Mouse (Mus musculus) limb, embryonic 15.5 days (tissue): ENCODE results near the gene Pi4k2a. TPM values are rescaled to one million over a fixed set of nuclear protein-coding genes. Genes with fewer than 3 reads are reported as not detected.

Experiments
- ATAC-seq: fragments of 200-750 bp; cut with Nextera tagmentation; 2 replicates; pipeline ENCODE4 v1.8.0; 2017; ENCODE audit warnings: low read depth, moderate TSS enrichment; ENCODE audit not compliant: insufficient number of reproducible peaks, low FRiP score, low TSS enrichment
- H3K27ac ChIP-seq: fragments of 300-500 bp; sonication (generic); 2 replicates; pipeline ENCODE4 v1.5.1; 2015; ENCODE audit warnings: moderate library complexity, mild to moderate bottlenecking, inconsistent platforms
- H3K27me3 ChIP-seq: fragments of 300-500 bp; sonication (generic); 2 replicates; pipeline ENCODE4 v1.6.1; 2015; ENCODE audit warnings: inconsistent platforms
- H3K36me3 ChIP-seq: fragments of 300-500 bp; sonication (generic); 2 replicates; pipeline ENCODE4 v1.6.1; 2015; ENCODE audit warnings: inconsistent platforms
- H3K4me1 ChIP-seq: fragments of 300-500 bp; sonication (generic); 2 replicates; pipeline ENCODE4 v1.6.1; 2015; ENCODE audit warnings: inconsistent platforms
- H3K4me2 ChIP-seq: fragments of 300-500 bp; sonication (generic); 2 replicates; pipeline ENCODE4 v1.6.1; 2015; ENCODE audit warnings: mild to moderate bottlenecking, inconsistent platforms
- H3K4me3 ChIP-seq: fragments of 300-500 bp; sonication (generic); 2 replicates; pipeline ENCODE4 v1.5.1; 2015; ENCODE audit warnings: mild to moderate bottlenecking, inconsistent platforms
- H3K9ac ChIP-seq: fragments of 300-500 bp; sonication (generic); 2 replicates; pipeline ENCODE4 v1.6.1; 2015; ENCODE audit warnings: inconsistent platforms
- H3K9me3 ChIP-seq: fragments of 300-500 bp; sonication (generic); 2 replicates; pipeline ENCODE4 v1.6.1; 2016; ENCODE audit warnings: inconsistent platforms
- WGBS: fragments of 180-500 bp; shearing (Covaris S2); methylation state at CpG from one replicate; pipeline ENCODE4 v1.1.7; 2015; 5-methylcytosine and 5-hydroxymethylcytosine counted together
- polyA plus RNA-seq: library from polyadenylated mRNA; unstranded; fragments of >200 nt; fragmentation: Nextera tagmentation; extraction: Ambion mirVana; gene quantifications from 2 replicates; pipeline ENCODE4 v1.2.1, GENCODE M21; 2015

Gene Pi4k2a
- polyA plus RNA-seq = 17.6 and 23.7 TPM in 2 replicates

DNA sequence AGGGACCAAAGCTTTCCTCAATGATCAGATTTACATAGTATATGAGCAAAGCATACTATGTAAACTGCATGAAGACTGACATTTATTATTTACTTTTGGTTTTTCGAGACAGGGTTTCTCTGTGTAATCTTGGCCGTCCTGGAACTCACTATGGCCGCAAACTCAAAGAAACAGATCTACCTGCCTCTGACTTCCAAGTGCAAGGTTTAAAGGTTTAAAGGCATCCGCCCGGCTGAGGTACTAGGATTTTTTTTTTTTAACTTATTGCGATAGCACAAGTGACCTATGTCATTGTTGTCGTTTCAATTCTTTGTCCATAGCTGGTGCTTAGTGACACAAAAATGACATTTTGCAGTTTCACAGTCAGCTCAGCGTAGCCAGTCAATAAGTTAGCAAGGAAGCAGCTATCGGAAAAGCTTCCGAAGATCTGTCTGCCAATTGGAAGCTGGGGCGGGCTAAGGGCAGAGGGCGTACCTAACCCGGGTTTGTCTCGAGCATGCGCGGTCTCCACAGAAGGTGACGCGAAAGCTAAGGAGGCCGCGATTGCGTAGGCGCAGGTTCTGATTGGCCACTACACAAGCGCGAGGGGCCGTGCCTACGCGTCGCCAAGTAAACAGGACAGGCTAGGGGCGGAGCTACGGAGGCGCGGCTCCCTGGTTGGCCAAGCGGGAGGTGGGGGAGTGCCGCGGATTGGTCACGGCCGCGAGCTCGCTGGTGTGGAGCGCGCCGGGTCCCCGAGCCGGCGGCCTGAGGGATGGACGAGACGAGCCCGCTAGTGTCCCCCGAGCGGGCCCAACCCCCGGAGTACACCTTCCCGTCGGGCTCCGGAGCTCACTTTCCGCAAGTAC lies at the start of gene Pi4k2a:
Gene Pi4k2a (plus strand): TSS at position 723 of the 848 bp plus-strand sequence.
- no peaks in the 10 kb centered on the region for H3K9me3 ChIP-seq
- ATAC-seq = peak; percentile 100
- H3K36me3 ChIP-seq = no peaks in the 10 kb centered on the region
- H3K4me3 ChIP-seq = peak within 1 kb of the TSS; percentile 96
- H3K4me2 ChIP-seq = peak within 1 kb of the TSS; percentile 70
- peaks cover 32% of the 10 kb centered on the region for H3K4me1 ChIP-seq
- peak within 1 kb of the TSS; percentile 87 for H3K9ac ChIP-seq
- H3K27me3 ChIP-seq = no peaks in the 10 kb centered on the region
- WGBS = under 1% methylated on average over 55 of the region's 55 CpGs
- peak within 1 kb of the TSS; percentile 94 for H3K27ac ChIP-seq

DNA sequence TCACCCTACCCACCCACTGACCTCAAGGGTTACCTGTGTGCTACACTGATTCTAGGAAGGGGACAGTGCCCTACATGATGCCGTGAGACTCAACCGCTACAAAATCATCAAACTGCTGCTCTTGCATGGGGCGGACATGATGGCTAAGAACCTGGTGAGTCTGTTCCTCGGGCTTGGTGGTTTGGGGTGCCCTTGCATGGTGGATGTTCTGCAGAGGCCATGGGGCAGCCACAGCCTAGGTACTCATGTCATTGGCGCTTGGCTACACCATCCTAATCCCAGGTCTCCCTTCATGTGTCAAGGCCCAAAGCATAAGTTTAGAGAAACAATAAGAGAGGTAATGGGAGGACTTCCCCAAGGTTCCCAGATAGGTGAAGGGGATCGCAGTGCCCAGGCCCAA lies 46.3 kb upstream of the Pi4k2a start:
- Histone ChIP-seq H3K4me3 (no peak overlapping the region), H3K36me3 (no peaks in the 10 kb centered on the region), H3K4me2 (no peak overlapping the region), H3K9me3 (no peaks in the 10 kb centered on the region), H3K27me3 (0 out of 2 replicates have a peak, but pooled peaks cover 7% of the 10 kb centered on the region), H3K27ac (no peak overlapping the region), H3K4me1 (peaks cover 12% of the 10 kb centered on the region), H3K9ac (no peak overlapping the region)
- no peak for ATAC-seq
- WGBS = 95% methylated on average over 6 of the region's 6 CpGs

DNA sequence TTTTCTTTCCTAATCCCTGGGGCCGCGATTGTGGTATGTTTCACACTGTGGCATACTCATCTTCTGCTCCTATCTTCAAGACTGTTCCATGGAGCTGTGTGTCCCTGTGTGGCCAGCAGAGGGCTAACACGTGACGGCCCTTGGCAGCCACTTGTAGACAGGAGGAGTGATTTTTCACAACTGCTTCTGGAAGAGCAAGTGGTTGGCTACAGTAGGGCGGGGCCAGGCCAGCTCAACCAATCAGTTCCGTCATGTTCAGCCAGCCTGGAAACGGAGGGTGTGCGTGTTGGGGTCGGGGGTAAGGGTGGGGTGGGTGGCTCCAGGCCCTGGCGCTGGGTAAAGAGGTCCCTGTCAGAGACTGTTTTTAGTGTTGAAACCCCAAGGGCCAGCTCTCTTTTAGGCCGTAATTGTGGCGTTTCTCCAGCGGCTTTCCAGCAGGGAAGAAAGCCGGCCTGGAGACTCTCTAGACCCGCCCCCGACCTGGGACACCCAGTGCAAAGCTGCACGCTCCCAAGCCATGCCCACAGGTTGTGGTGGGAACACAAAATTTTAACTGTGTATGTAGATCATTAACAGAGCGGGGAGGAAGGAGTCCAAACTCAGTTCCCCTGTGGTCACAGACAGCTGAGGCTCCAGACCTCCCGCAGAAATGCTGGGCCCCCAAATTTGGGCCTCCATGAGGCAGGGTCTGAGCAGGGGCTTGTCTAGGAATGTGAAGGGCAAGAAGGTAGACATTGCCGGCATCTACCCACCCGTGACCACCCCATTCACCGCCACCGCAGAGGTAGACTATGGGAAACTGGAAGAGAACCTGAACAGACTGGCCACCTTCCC lies 44.8 kb upstream of the Pi4k2a start, which contains the start of gene Hoga1:
Gene Hoga1 (plus strand): TSS at position 342 of the 834 bp plus-strand sequence.
- Histone ChIP-seq H3K4me3 (peak within 1 kb of the TSS; percentile 38), H3K27me3 (0 out of 2 replicates have a peak, but pooled peaks cover under 1% of the 10 kb centered on the region), H3K9ac (no peak within 1 kb of the TSS), H3K4me2 (peak within 1 kb of the TSS; percentile 52), H3K4me1 (peaks cover 12% of the 10 kb centered on the region), H3K9me3 (no peaks in the 10 kb centered on the region), H3K36me3 (no peaks in the 10 kb centered on the region), H3K27ac (no peak within 1 kb of the TSS)
- 20% methylated on average over 23 of the region's 23 CpGs for WGBS
- ATAC-seq = peak; percentile 78

GRCm38 (mm10) chr19:42050251-42050650 lies 40.0 kb upstream of the Pi4k2a start:
- Histone ChIP-seq H3K4me3 (no peak overlapping the region), H3K9ac (no peak overlapping the region), H3K27me3 (no peaks in the 10 kb centered on the region), H3K36me3 (no peaks in the 10 kb centered on the region), H3K4me1 (peaks cover 13% of the 10 kb centered on the region), H3K9me3 (no peaks in the 10 kb centered on the region), H3K4me2 (no peak overlapping the region), H3K27ac (no peak overlapping the region)
- no peak for ATAC-seq
- WGBS = 82% methylated on average over 1 of the region's 1 CpGs

DNA sequence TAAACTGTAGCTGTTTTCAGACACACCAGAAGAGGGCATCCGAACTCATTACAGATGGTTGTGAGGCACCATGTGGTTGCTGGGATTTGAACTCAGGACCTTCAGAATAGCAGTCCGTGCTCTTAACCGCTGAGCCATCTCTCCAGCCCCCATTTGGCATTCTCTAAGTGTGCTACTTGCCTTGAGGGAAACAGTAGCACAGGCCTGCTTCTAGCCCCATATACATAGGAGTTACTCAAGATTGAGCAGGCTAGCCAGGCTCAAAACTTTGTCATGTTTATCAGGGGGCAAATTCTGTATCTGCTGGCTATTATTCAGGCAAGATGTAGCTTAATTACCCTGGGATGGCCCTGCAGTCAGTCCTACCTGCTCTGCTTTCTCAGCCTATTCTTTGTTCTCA lies 38.9 kb upstream of the Pi4k2a start:
- Histone ChIP-seq H3K4me3 (no peak overlapping the region), H3K4me1 (0 out of 2 replicates have a peak, but pooled peaks cover 4% of the 10 kb centered on the region), H3K36me3 (no peaks in the 10 kb centered on the region), H3K4me2 (no peak overlapping the region), H3K9ac (no peak overlapping the region), H3K9me3 (no peaks in the 10 kb centered on the region), H3K27ac (no peak overlapping the region), H3K27me3 (no peaks in the 10 kb centered on the region)
- ATAC-seq = no peak
- 83% methylated on average over 3 of the region's 3 CpGs for WGBS

- Histone ChIP-seq H3K27ac (no peak within 1 kb of the TSS), H3K27me3 (no peaks in the 10 kb centered on the region), H3K9ac (no peak within 1 kb of the TSS), H3K9me3 (no peaks in the 10 kb centered on the region), H3K4me2 (no peak within 1 kb of the TSS), H3K4me3 (no peak within 1 kb of the TSS), H3K4me1 (0 out of 2 replicates have a peak, but pooled peaks cover 4% of the 10 kb centered on the region), H3K36me3 (no peaks in the 10 kb centered on the region)
- no peak for ATAC-seq
- WGBS = 81% methylated on average over 4 of the region's 4 CpGs
Observed at GRCm38 (mm10) chr19:42051948-42052347, 38.3 kb upstream of the Pi4k2a start, which contains the start of gene 4933411K16Rik. Gene 4933411K16Rik, plus strand, starts transcription at chr19:42052248.

GRCm38 (mm10) chr19:42054255-42054654 lies 36.0 kb upstream of the Pi4k2a start:
- H3K27me3 ChIP-seq = no peaks in the 10 kb centered on the region
- no peak overlapping the region for H3K9ac ChIP-seq
- 71% methylated on average over 6 of the region's 6 CpGs for WGBS
- H3K36me3 ChIP-seq = no peaks in the 10 kb centered on the region
- no peak overlapping the region for H3K27ac ChIP-seq
- H3K4me1 ChIP-seq = 0 out of 2 replicates have a peak, but pooled peaks cover 4% of the 10 kb centered on the region
- H3K9me3 ChIP-seq = no peaks in the 10 kb centered on the region
- H3K4me3 ChIP-seq = no peak overlapping the region
- no peak overlapping the region for H3K4me2 ChIP-seq
- no peak for ATAC-seq

DNA sequence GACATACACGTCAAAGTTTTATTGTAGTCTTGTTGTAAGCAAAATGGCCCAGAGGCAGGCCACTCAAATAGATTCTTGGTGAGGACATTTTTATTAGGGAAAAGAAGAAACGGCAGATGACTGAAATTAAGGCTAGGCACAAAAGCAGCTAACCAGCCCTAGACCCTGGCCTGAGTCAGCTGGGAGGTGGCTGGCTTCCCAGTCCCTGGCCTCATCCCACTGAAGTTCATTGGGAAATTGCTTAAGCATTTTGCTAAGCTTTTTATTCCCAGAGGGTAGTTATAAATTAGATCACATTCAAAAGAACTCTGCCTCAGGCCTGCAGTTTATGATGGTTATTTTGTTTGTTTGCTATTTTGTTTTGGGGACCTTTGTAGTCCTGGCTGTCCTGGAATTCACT lies 34.4 kb upstream of the Pi4k2a start:
- no peak for ATAC-seq
- no peaks in the 10 kb centered on the region for H3K9me3 ChIP-seq
- no peak overlapping the region for H3K4me2 ChIP-seq
- H3K9ac ChIP-seq = no peak overlapping the region
- 0 out of 2 replicates have a peak, but pooled peaks cover 4% of the 10 kb centered on the region for H3K4me1 ChIP-seq
- 45% methylated on average over 2 of the region's 2 CpGs for WGBS
- H3K27ac ChIP-seq = no peak overlapping the region
- H3K4me3 ChIP-seq = no peak overlapping the region
- no peaks in the 10 kb centered on the region for H3K27me3 ChIP-seq
- no peaks in the 10 kb centered on the region for H3K36me3 ChIP-seq

DNA sequence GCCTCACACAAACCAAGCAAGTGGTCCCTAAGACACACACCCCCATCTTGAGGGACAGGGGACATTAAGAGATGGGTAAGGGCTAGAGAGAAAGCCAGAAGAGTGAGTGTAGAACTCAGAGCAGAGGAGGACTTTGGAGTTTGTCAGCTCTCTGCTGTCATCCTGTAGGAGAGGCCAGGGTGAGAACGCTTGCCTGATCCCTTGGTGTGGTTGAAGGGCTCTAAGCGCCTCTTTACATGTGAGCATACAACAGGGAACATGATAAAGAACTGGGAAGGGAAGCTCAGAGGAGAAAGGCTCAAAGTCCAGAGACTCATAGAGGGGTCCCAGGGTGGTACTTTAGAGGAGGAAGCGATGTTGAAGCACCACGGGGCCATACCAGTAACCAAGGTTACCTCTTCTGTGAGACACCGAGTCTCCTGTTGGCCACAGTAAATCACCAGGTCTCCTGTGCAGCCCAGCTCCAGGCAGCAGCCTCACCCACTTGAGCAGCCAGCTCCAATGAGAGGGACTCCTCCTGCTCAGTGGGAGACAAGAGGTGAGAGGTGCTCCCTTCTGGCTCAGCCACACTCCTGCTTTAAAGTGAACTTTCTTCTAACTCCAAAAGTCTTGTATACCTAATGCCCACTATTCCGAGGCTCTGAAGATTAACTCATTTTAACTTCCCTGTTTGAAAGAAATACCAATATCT lies 33.4 kb upstream of the Pi4k2a start:
- Histone ChIP-seq H3K9me3 (no peaks in the 10 kb centered on the region), H3K9ac (no peak overlapping the region), H3K4me2 (no peak overlapping the region), H3K4me1 (0 out of 2 replicates have a peak, but pooled peaks cover 4% of the 10 kb centered on the region), H3K27me3 (no peaks in the 10 kb centered on the region), H3K4me3 (no peak overlapping the region), H3K36me3 (no peaks in the 10 kb centered on the region), H3K27ac (no peak overlapping the region)
- no peak for ATAC-seq
- WGBS = 86% methylated on average over 6 of the region's 6 CpGs

- Histone ChIP-seq H3K9ac (no peak overlapping the region), H3K4me2 (no peak overlapping the region), H3K4me3 (no peak overlapping the region), H3K4me1 (0 out of 2 replicates have a peak, but pooled peaks cover 4% of the 10 kb centered on the region), H3K9me3 (no peaks in the 10 kb centered on the region), H3K27ac (no peak overlapping the region), H3K36me3 (no peaks in the 10 kb centered on the region), H3K27me3 (no peaks in the 10 kb centered on the region)
- WGBS = 61% methylated on average over 7 of the region's 7 CpGs
- ATAC-seq = no peak
Observed at GRCm38 (mm10) chr19:42058426-42058825, 31.8 kb upstream of the Pi4k2a start.

- Histone ChIP-seq H3K36me3 (no peaks in the 10 kb centered on the region), H3K9ac (no peak overlapping the region), H3K4me2 (no peak overlapping the region), H3K27ac (no peak overlapping the region), H3K4me1 (no peaks in the 10 kb centered on the region), H3K4me3 (no peak overlapping the region), H3K9me3 (no peaks in the 10 kb centered on the region), H3K27me3 (no peaks in the 10 kb centered on the region)
- no peak for ATAC-seq
- WGBS = 89% methylated on average over 7 of the region's 7 CpGs
Observed at GRCm38 (mm10) chr19:42061443-42061842, 28.8 kb upstream of the Pi4k2a start.
